Mouse (Mus musculus) thymus, adult 2 months (tissue): ENCODE data around the gene Cradd. TPM values are rescaled to one million over a fixed set of nuclear protein-coding genes. Genes with fewer than 3 reads are reported as not detected.

Experiments used
- DNase-seq: peaks from one replicate; pipeline ENCODE4 v3.0.0; 2021
- H3K27ac ChIP-seq: fragments of 200-500 bp; 2 replicates; pipeline ENCODE4 v1.5.1; 2012; ENCODE audit warnings: low read length, control low read depth; ENCODE audit not compliant: control insufficient read depth, insufficient read depth
- H3K27me3 ChIP-seq: fragments of 200-500 bp; 2 replicates; pipeline ENCODE4 v1.6.1; 2012; ENCODE audit warnings: mild to moderate bottlenecking, low read length, moderate library complexity, mixed read lengths; ENCODE audit not compliant: control insufficient read depth, insufficient read depth
- H3K36me3 ChIP-seq: fragments of 200-500 bp; 2 replicates; pipeline ENCODE4 v1.6.1; 2012; ENCODE audit warnings: mild to moderate bottlenecking, low read length, moderate library complexity; ENCODE audit not compliant: control insufficient read depth, insufficient read depth
- H3K4me1 ChIP-seq: fragments of 200-500 bp; replicated peaks from 2 replicates; pipeline ENCODE4 v1.6.1; 2012; ENCODE audit warnings: low read length; ENCODE audit not compliant: control insufficient read depth, insufficient read depth
- H3K4me3 ChIP-seq: fragments of 200-500 bp; 2 replicates; pipeline ENCODE4 v1.5.1; 2012; ENCODE audit warnings: mild to moderate bottlenecking, low read length, control low read depth, moderate library complexity; ENCODE audit not compliant: control insufficient read depth, insufficient read depth
- CTCF ChIP-seq: fragments of 200-500 bp; IDR thresholded peaks from 2 replicates; pipeline ENCODE4 v1.5.1; 2012; ENCODE audit warnings: mild to moderate bottlenecking, control low read depth, low read length, moderate library complexity, borderline replicate concordance; ENCODE audit not compliant: control insufficient read depth, poor library complexity, insufficient read depth; ENCODE audit errors: extremely low read depth
- POLR2A ChIP-seq: fragments of 200-500 bp; IDR thresholded peaks from 2 replicates; pipeline ENCODE4 v1.6.1; 2012; ENCODE audit warnings: mild to moderate bottlenecking, low read length, control low read depth, moderate library complexity; ENCODE audit not compliant: control insufficient read depth, poor library complexity, insufficient read depth; ENCODE audit errors: extremely low read depth
- WGBS: fragments of 180-500 bp; shearing (Covaris S2); methylation state at CpG from one replicate; pipeline ENCODE4 v1.1.7; 2018; 5-methylcytosine and 5-hydroxymethylcytosine counted together
- polyA plus RNA-seq: library from polyadenylated mRNA; depleted of rRNA; stranded (reverse); fragments of >200 nt; gene quantifications from 2 replicates; pipeline ENCODE4 v1.2.3, GENCODE M21; 2012

Cradd gene
- polyA plus RNA-seq, 1 experiment: 15.8 TPM

- no peak for DNase-seq
- Histone ChIP-seq H3K27ac (no peak overlapping the region), H3K36me3 (no peaks in the 10 kb centered on the region), H3K4me1 (peaks cover 10% of the 10 kb centered on the region), H3K27me3 (no peaks in the 10 kb centered on the region), H3K4me3 (no peak overlapping the region)
- TF ChIP-seq CTCF: no peak
- TF ChIP-seq POLR2A: no peak
- WGBS: 90% methylated on average over 5 of the region's 5 CpGs
Observed at GRCm38 (mm10) chr10:95268366-95268765, 55.6 kb downstream of the Cradd start.

GRCm38 (mm10) chr10:95266983-95267382 is 57.0 kb downstream of the Cradd start:
- Histone ChIP-seq H3K27ac (no peak overlapping the region), H3K27me3 (no peaks in the 10 kb centered on the region), H3K4me1 (peaks cover 16% of the 10 kb centered on the region), H3K36me3 (no peaks in the 10 kb centered on the region), H3K4me3 (no peak overlapping the region)
- DNase-seq: no peak
- 49% methylated on average over 5 of the region's 5 CpGs for WGBS
- TF ChIP-seq POLR2A (no peak), CTCF (no peak)

GRCm38 (mm10) chr10:95266041-95266762 is 57.7 kb downstream of the Cradd start:
- TF ChIP-seq CTCF (no peak), POLR2A (no peak)
- Histone ChIP-seq H3K27ac (no peak overlapping the region), H3K4me1 (peaks cover 16% of the 10 kb centered on the region), H3K27me3 (no peaks in the 10 kb centered on the region), H3K4me3 (no peak overlapping the region), H3K36me3 (no peaks in the 10 kb centered on the region)
- WGBS: 52% methylated on average over 10 of the region's 10 CpGs
- no peak for DNase-seq

GRCm38 (mm10) chr10:95265576-95265975 is 58.4 kb downstream of the Cradd start:
- WGBS: 61% methylated on average over 4 of the region's 4 CpGs
- Histone ChIP-seq H3K27me3 (no peaks in the 10 kb centered on the region), H3K4me3 (no peak overlapping the region), H3K4me1 (peaks cover 19% of the 10 kb centered on the region), H3K27ac (no peak overlapping the region), H3K36me3 (no peaks in the 10 kb centered on the region)
- no peak for DNase-seq
- no peak for TF ChIP-seq CTCF
- TF ChIP-seq POLR2A: no peak

GRCm38 (mm10) chr10:95264485-95265321 is 59.2 kb downstream of the Cradd start:
- no peak for TF ChIP-seq CTCF
- no peak for TF ChIP-seq POLR2A
- peak; percentile 50 for DNase-seq

GRCm38 (mm10) chr10:95262388-95262787 is 61.5 kb downstream of the Cradd start:
- H3K4me1 ChIP-seq: peaks cover 21% of the 10 kb centered on the region
- no peak for TF ChIP-seq CTCF
- no peak for TF ChIP-seq POLR2A
- H3K27ac ChIP-seq: no peak overlapping the region
- peak; percentile 61 for DNase-seq
- 13% methylated on average over 11 of the region's 11 CpGs for WGBS
- H3K4me3 ChIP-seq: no peak overlapping the region
- no peaks in the 10 kb centered on the region for H3K27me3 ChIP-seq
- no peaks in the 10 kb centered on the region for H3K36me3 ChIP-seq

More at GRCm38 (mm10) chr10:95264485-95265321, 59.2 kb downstream of the Cradd start:
- Histone ChIP-seq H3K36me3 (no peaks in the 10 kb centered on the region), H3K27me3 (no peaks in the 10 kb centered on the region), H3K27ac (no peak overlapping the region), H3K4me3 (peak overlapping the region; percentile 32), H3K4me1 (peaks cover 21% of the 10 kb centered on the region)
- WGBS: 19% methylated on average over 37 of the region's 37 CpGs

- no peaks in the 10 kb centered on the region for H3K36me3 ChIP-seq
- no peak overlapping the region for H3K27ac ChIP-seq
- H3K4me3 ChIP-seq: no peak overlapping the region
- no peaks in the 10 kb centered on the region for H3K27me3 ChIP-seq
- peaks cover 21% of the 10 kb centered on the region for H3K4me1 ChIP-seq
- TF ChIP-seq CTCF (no peak), POLR2A (no peak)
- WGBS: 2% methylated on average over 2 of the region's 2 CpGs
- DNase-seq: no peak
Observed at GRCm38 (mm10) chr10:95261279-95261678, 62.7 kb downstream of the Cradd start.
